Mouse (Mus musculus): Measurements from ENCODE around the gene Morn4. TPM values are rescaled to one million over a fixed set of nuclear protein-coding genes. Genes with fewer than 3 reads are reported as not detected.

The Morn4 gene
- total RNA-seq, 2 experiments from 2014 or later, result 65.6 to 67.0 TPM

DNA sequence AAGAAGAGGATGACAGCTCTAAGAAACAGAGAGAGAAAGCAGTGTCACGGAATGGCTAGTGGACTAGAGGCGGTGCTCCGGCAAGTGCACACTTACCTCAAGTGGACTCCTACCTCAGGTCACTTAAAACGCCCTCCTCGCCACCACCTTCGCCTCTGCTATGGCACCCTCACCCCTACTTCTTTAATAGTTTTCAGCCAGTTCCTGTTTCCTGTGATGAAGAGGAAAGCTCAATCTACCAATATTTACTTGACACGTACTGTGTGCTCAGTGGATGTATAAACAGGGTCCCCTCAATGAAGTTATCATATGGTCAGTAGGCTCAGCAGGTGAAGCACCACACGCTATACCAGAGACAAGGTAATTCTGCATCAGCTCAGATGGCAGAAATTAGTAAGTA is 7.6 kb downstream of the Morn4 start:
- H3K4me3 ChIP-seq, result no peak overlapping the region
- no peak for TF ChIP-seq CTCF (conservative IDR thresholded peaks at IDR 0.05)
- H3K27ac ChIP-seq, result no peak overlapping the region
- DNase-seq (ENCODE audit: low spot score in 2 of 2), result no peak

DNA sequence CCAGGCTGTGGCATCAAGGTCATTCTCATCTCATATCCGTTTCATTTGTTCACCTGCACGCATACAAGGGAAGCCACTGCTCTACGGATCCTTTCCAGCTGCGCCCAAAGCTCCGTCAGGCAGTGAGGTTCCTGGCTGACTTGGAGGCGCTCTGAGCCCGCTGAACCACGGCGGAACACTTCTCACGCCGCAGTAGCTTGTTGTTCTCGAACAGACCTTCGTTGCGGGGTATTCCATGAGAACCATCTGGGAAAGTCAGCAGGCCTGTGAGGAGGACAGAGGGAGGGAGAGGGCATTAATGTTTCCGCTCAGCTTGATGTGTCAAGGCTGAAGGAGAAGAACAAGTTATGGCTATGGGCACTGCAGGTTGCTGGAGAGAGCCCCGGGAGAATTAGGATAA is 10.2 kb downstream of the Morn4 start:
- no peak overlapping the region for H3K4me3 ChIP-seq
- TF ChIP-seq CTCF (conservative IDR thresholded peaks at IDR 0.05), result no peak
- H3K27ac ChIP-seq, result no peak overlapping the region
- DNase-seq (ENCODE audit: low spot score in 2 of 2), result no peak

DNA sequence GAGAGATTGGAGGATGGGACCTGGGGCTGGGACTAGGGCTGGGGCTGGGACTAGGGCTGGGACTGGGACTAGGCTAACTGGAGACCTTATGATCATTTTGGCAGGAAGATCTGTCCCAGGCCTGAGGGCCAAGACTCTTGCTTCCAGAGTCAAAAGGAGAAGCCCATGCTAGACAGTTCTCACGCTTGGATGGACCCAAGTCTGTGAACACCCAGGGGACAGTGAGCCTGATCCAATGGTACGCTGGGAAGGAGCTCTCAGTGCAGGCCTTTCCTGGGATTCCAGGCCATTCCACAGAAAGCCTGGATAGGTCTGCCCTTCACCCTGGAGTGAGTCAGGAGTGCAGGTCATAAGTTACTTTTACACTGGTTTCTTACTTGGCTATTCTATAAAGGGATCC is 11.1 kb downstream of the Morn4 start:
- no peak for DNase-seq (ENCODE audit: low spot score in 2 of 2)
- no peak for TF ChIP-seq CTCF (conservative IDR thresholded peaks at IDR 0.05)
- Histone ChIP-seq H3K4me3 (no peak overlapping the region), H3K27ac (no peak overlapping the region)

DNA sequence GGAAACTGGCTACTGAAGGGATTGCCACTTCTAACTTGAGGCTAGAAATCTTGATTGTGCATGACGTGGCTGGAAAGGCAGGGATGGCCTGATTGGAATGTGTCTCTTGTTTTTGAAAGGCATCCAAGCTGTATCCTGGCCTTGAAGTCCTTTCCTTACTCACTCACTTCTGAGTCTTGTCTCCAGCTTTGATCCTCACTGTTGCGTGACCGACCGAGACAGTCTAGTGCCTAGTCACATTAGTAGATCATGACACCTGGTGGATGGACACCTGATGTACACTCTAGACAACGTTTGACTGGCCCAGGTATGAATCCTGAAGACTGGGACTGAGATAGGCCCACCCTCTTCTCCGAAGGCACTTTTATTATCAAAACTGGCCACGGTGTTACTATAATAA is 13.4 kb downstream of the Morn4 start:
- DNase-seq (ENCODE audit: low spot score in 2 of 2), result no peak
- TF ChIP-seq CTCF (conservative IDR thresholded peaks at IDR 0.05), result 0 out of 2 replicates have a peak, but pooled peaks have one; percentile 12
- H3K4me3 ChIP-seq, result no peak overlapping the region

DNA sequence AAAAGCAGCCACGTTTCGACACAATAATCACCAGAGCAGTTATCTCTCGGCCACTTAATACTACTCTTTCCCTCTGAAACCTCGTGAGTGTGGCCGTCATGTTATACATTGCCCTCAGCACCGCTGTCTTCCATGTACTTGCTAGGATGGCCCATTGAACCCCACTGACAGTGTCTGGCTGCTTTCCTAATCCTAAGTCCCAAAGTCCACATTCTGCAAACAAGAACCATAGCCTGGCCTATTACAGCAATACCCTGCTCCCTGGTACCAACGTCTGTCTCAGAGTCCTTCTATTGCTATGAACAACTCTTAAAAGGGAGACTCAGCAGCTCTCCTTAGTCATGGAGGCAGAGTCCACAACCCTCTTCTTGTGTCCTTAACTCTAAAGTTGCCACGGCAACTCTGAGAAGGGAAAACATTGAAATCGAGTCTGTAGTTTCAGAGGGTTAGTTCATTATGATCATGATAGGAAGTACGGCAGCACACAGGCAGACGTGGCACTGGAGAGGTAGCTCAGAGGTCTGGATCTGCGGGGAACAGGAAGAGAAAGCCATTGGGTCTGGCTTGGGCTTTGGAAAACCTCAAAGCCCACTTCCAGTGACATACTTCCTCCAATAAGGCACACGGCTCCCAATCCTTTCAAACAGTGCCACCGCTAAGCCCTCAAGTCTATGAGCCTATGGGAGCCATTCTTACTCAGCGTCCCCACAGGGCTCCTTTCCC is 14.1 kb downstream of the Morn4 start:
- DNase-seq (ENCODE audit: low spot score in 2 of 2), result no peak
- no peak overlapping the region for H3K27ac ChIP-seq
- no peak overlapping the region for H3K4me3 ChIP-seq
- no peak for TF ChIP-seq CTCF (conservative IDR thresholded peaks at IDR 0.05)

More for the DNA sequence above, 13.4 kb downstream of the Morn4 start:
- H3K27ac ChIP-seq, result no peak overlapping the region

DNA sequence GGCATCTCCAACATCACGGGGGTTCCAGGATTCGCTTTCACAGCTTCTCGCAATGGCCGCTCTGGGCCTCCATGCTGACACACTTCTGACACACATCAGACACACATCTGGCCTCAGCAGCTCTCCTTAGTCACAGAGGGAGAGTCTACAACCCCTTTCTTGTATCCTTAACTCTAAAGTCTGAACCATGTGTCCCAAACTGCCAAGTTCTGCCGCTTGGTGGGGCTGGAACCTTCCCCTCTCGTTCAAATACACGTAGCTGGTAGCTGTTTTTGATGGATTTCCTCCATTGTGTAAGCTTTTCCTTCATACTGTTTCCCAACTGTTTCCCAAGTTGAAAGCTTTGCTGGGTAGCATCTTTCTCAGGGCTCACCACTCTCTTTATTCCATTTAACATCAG is 14.9 kb downstream of the Morn4 start:
- H3K4me3 ChIP-seq, result no peak overlapping the region
- TF ChIP-seq CTCF (conservative IDR thresholded peaks at IDR 0.05), result peak; percentile 68
- H3K27ac ChIP-seq, result no peak overlapping the region
- peak in 1 of 2 experiments; percentile 31 for DNase-seq (ENCODE audit: low spot score in 2 of 2)

DNA sequence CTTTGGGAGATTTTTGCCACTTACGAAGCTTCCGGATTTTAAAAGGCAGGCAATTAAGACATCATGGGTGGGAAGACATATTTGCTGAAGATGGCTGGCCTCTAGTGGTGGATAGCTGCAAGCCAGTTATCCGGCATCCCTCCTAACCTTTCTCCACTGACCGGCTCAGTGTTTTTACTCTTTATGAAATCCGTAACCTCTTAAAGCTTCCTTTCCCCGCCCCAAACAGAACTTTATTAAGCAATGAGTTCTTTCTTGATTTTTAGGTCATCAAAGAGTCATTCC is 17.0 kb downstream of the Morn4 start:
- TF ChIP-seq CTCF (conservative IDR thresholded peaks at IDR 0.05), result peak; percentile 87
- no peak for DNase-seq (ENCODE audit: low spot score in 2 of 2)
- H3K4me3 ChIP-seq, result no peak overlapping the region; the same call in 1 of the 2 replicates
- no peak overlapping the region for H3K27ac ChIP-seq

DNA sequence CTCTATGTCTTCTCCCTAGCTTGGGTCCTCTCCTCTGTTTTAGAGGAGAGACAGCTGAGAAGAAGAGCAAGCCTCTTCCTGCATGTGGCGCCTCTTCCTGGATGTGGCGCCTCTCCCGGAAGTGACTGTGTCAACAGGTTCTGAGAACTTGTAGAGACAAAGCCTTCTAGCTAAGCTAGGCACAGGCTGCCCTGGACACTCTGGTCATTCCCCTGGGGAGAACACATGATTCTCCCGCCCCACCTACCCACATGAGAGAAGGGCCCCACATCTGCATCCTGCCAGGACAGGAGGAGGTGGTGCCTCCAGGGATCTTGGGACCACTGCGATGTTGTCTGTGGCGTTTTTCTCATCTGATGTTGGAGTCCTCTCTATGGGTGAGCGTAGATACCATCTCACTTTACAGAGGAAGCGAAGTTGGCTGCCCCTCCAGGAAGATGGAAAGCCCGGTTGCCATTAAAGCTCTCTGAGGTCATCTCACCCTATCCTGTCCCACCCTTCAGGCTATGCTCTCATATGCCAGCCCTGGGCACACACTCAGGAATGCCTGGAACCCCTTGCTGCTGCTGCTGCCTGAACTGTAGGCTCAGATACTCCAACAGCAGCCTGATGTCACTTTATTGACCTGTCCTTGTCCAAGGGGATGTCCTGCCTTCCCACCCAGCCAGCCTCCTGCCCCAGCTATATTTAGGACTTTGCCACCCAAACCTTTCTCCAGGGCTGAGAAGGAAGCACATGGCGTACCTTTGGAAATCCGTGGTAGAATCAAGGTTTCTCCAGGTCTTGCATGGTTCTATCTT is 17.5 kb downstream of the Morn4 start:
- TF ChIP-seq CTCF (conservative IDR thresholded peaks at IDR 0.05), result no peak
- Histone ChIP-seq H3K27ac (no peak overlapping the region), H3K4me3 (no peak overlapping the region; the same call in 1 of the 2 replicates)
- no peak for DNase-seq (ENCODE audit: low spot score in 2 of 2)

DNA sequence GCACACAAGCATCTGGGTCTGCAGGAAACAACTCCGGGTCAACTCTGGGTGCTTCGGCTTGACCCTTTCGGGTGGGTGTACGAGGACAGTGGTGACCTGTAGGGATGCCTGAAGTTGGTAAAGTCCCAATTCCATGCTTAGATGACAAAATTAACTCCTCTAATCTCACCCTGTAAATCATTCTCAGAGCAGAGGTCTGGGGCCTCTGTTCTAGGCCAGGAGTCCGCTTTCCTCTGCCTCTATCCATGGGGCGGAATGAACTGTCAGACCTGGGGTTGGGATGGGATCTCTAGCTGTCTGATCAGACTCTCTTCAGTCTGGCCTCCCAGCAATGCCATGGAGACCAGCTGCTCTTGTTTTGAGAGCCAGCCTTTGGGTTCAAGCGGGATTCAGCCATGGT is 24.7 kb downstream of the Morn4 start:
- DNase-seq (ENCODE audit: low spot score in 2 of 2), result no peak
- no peak for TF ChIP-seq CTCF (conservative IDR thresholded peaks at IDR 0.05)
- Histone ChIP-seq H3K4me3 (no peak overlapping the region), H3K27ac (no peak overlapping the region)

DNA sequence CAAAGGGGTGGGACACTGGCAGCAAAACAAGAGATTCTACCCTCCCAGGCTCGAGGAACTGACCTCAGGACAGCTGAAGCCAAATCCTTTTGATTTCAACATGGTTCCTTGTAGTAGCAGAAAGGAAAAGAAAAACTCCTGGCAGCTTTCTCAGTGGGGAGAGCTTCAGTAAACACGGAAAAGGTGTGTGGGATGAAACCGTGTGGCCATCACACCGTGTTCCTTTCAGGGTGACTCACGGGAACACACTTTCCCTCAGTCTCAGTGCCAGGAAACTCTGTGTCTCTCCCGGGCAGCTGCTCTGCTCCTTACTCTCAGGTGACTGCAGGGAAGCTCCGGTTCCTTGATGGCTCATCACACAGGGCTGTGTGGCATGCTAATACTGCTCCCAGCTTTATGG is 27.7 kb downstream of the Morn4 start:
- no peak overlapping the region for H3K4me3 ChIP-seq
- H3K27ac ChIP-seq, result no peak overlapping the region
- DNase-seq (ENCODE audit: low spot score in 2 of 2), result no peak
- no peak for TF ChIP-seq CTCF (conservative IDR thresholded peaks at IDR 0.05)

DNA sequence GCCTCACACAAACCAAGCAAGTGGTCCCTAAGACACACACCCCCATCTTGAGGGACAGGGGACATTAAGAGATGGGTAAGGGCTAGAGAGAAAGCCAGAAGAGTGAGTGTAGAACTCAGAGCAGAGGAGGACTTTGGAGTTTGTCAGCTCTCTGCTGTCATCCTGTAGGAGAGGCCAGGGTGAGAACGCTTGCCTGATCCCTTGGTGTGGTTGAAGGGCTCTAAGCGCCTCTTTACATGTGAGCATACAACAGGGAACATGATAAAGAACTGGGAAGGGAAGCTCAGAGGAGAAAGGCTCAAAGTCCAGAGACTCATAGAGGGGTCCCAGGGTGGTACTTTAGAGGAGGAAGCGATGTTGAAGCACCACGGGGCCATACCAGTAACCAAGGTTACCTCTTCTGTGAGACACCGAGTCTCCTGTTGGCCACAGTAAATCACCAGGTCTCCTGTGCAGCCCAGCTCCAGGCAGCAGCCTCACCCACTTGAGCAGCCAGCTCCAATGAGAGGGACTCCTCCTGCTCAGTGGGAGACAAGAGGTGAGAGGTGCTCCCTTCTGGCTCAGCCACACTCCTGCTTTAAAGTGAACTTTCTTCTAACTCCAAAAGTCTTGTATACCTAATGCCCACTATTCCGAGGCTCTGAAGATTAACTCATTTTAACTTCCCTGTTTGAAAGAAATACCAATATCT is 29.3 kb downstream of the Morn4 start:
- DNase-seq (ENCODE audit: low spot score in 2 of 2), result no peak
- Histone ChIP-seq H3K27ac (no peak overlapping the region), H3K4me3 (no peak overlapping the region)
- TF ChIP-seq CTCF (conservative IDR thresholded peaks at IDR 0.05), result no peak

DNA sequence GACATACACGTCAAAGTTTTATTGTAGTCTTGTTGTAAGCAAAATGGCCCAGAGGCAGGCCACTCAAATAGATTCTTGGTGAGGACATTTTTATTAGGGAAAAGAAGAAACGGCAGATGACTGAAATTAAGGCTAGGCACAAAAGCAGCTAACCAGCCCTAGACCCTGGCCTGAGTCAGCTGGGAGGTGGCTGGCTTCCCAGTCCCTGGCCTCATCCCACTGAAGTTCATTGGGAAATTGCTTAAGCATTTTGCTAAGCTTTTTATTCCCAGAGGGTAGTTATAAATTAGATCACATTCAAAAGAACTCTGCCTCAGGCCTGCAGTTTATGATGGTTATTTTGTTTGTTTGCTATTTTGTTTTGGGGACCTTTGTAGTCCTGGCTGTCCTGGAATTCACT is 30.3 kb downstream of the Morn4 start:
- H3K4me3 ChIP-seq, result no peak overlapping the region
- no peak for DNase-seq (ENCODE audit: low spot score in 2 of 2)
- TF ChIP-seq CTCF (conservative IDR thresholded peaks at IDR 0.05), result no peak
- H3K27ac ChIP-seq, result no peak overlapping the region

DNA sequence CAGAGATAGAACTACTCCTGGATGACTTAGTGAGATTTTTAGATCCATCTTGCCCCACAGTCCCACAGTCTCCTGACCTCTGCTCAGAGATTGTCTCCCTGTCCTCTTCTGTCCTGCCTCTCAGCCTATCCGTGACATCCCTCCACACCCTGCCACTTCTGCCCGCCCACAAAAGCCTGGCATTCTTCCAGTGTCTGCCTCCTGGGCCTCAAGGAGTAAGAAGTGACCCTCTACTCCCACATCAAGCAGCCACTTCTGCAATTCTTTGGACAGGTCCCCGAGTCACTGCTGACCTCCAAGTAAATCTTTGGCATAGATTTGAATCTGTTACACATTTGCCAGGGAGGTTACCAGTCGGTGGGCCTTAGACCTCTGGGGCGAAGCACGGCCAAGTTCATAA is 31.9 kb downstream of the Morn4 start:
- DNase-seq (ENCODE audit: low spot score in 2 of 2), result no peak
- Histone ChIP-seq H3K4me3 (no peak overlapping the region), H3K27ac (no peak overlapping the region)
- TF ChIP-seq CTCF (conservative IDR thresholded peaks at IDR 0.05), result no peak

Measured in layer of hippocampus, adult 2 months (tissue).